Mouse (Mus musculus) heart, adult 8-10 months (tissue): Measurements from ENCODE around the gene Bdkrb2. TPM values are rescaled to one million over a fixed set of nuclear protein-coding genes. Genes with fewer than 3 reads are reported as not detected.
A peak's percentile ranks its signal among the peaks of the same experiment; 100 is the strongest.

ENCODE experiments used
- DNase-seq: peaks from one replicate; pipeline ENCODE4 v3.0.0; 2022; ENCODE audit warnings: low spot score
- total RNA-seq, 4 experiments: library from RNA; stranded (reverse); gene quantifications; 2 replicates each; pipeline ENCODE4 v1.2.4; 2022

The Bdkrb2 gene
- under 1 TPM; 0.26 to 0.44 (median 0.33) TPM for total RNA-seq

GRCm38 (mm10) chr12:105562936-105563680 is at the start of gene Bdkrb2:
Bdkrb2 (plus strand) TSS chr12:105563226.
- no peak for DNase-seq

- no peak for DNase-seq
Observed at GRCm38 (mm10) chr12:105514111-105514510, 48.9 kb upstream of the Bdkrb2 start.

DNA sequence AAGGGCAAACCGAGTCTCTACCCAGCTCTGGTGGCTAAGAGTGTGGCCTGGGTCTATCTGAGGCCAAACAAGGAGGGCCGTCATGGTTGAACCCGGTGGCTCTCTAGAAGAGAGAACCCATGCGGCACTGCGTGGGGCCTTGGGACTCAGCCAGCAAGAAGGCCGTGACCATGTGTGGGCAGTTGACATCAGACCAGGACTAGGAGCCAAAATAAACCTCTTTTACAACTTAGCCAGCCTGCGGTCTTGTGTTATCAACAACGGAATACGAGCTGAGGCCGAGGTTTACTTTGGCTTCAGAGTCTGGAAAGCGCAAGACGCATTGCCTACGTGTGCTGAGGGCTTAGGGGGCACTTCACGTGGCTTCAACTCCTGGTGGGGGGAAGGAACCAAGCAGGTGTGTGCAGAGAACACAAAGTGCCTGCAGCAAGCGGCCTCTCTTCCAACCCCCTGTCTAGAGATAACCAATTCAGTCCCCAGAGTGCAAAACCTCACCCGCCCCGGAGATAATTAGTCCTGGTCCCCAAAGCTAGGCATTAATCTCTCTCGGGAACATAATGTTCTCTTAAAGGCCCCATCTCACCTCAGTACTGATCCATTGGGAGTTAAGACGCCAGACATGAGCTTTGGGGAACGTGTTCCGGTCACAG is 45.9 kb upstream of the Bdkrb2 start:
- DNase-seq, result no peak

- peak; percentile 41 for DNase-seq
Observed at GRCm38 (mm10) chr12:105519851-105520250, 43.2 kb upstream of the Bdkrb2 start.

GRCm38 (mm10) chr12:105521170-105521762 is 41.8 kb upstream of the Bdkrb2 start:
- DNase-seq, result no peak

DNA sequence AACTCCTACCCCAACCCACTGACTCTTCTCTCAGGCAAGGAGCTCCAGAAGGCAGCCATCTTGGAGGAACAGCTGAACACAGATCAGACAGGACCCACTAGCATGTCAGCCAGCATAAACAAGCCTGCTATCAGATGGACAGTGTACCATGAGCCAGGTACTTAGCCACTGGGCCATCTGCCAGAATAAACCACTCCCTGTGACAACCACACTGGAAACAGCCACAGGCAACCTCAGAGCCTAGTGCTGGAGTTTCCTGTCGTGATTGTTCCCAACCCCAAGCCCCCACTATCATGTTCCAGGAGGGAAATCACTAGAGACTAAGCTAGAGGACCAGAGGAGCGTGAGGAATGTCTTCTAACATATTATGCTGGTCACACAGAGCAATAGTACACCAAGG is 39.3 kb upstream of the Bdkrb2 start:
- DNase-seq, result no peak

GRCm38 (mm10) chr12:105526186-105526585 is 36.8 kb upstream of the Bdkrb2 start:
- DNase-seq, result no peak

DNA sequence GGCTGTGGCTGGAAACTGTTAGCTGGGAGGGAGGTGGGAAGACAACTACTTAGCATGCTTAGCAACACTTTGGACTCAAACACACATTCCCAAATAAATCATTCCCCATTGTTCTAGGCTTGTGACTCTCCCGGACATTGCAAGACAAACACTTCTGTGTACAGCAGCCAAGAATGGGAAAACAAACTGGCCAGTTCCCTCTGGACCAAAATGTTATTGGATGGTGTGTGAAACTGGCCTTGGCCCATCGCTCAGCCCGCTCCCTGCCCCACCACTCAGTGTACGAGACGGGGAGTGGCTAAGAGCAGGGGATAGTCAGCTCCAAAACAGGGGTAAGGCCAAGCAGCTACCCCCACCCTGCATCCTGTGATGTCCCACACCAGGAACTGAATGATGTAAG is 36.2 kb upstream of the Bdkrb2 start:
- peak; percentile 72 for DNase-seq

- no peak for DNase-seq
Observed at GRCm38 (mm10) chr12:105529545-105529944, 33.5 kb upstream of the Bdkrb2 start.

DNA sequence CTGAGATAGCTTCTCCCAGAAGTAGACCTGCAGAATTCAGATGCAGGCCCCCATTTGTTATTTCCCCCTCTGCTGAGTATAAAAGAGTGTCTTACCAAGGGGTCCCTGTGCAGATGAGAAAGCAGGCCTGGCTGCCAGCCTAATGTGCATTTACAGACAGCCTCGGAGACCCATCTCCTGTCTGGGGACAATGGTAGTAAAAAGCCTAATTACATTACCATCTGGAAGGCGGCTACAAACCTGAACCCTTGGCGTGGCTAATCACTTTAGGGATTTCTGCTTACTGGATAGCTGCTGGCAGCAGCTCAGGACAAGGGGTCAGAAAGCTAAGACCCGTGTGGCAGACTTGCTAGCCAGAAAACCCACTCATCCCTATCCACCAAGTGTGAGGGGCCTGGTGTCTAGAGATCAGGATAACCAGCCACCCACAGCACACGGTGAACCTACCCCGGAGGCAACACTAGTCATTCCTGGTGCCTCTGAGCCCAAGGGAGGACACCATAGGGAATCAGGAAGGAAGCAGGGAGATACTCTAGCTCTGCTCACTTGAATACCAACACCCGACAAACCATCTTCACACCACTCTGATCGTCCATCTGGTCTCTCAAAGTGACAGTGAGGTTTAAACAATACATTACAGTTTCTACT is 31.2 kb upstream of the Bdkrb2 start:
- DNase-seq, result no peak

- DNase-seq, result no peak
Observed at GRCm38 (mm10) chr12:105534842-105535241, 28.2 kb upstream of the Bdkrb2 start.

- no peak for DNase-seq
Observed at GRCm38 (mm10) chr12:105535968-105536760, 26.9 kb upstream of the Bdkrb2 start.

- DNase-seq, result no peak
Observed at GRCm38 (mm10) chr12:105537162-105537561, 25.9 kb upstream of the Bdkrb2 start.

DNA sequence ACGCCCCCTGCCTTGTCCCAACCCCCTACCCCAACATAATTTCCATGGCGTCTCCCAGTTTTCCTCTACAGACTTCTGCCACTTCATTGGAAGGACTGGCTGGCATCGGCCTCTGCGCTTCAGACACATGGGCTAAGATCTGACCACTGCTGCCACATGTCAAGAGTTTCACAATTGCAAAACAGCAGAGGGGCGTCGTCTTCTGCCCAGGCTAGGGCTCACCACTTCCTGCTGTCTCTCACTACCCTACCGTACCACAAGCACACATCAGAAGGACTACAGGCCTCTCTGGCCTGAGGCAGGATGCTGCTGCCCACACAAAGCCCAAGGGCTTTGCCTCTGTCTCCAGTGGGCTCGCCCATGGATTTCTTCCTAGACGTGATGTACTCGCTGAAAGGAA is 23.4 kb upstream of the Bdkrb2 start:
- DNase-seq, result no peak

DNA sequence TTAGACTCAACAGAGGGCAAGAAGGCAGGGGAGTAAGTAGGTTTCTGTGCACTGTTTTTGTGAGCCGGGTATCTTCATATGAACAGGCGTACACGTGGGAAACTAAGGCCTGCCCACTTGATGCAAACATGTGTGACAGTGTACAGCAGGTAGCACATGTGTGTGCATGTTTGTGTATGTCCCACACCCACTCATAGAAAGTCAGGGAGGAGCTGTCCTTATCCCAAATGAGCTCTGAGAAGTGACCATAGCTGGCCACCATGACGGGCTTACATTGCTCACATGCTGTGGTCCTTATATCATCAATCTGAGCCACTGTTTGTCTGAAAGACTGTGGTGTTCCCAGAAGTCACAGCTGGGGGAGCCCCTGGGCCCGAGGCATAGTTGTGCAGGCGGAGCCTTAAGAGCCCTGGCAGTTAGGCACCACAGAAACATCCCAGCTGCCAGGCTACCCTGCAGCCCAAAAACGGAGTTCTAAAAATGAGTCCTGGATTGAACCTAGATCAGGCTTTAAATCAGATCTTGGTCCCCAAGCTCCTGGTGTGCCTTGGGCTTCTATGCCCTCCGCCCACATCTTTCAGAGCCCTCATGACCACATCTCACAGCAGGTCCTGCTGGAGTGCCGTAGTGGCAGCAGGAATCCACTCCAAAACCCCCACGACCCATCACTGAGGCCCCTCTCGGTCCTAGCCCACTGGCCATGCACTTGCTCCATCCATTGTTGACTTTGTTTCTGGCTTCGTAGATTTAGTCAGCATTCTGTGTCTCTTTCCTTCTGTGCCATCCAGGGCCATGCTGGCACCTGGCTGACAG is 21.2 kb upstream of the Bdkrb2 start:
- DNase-seq, result no peak

DNA sequence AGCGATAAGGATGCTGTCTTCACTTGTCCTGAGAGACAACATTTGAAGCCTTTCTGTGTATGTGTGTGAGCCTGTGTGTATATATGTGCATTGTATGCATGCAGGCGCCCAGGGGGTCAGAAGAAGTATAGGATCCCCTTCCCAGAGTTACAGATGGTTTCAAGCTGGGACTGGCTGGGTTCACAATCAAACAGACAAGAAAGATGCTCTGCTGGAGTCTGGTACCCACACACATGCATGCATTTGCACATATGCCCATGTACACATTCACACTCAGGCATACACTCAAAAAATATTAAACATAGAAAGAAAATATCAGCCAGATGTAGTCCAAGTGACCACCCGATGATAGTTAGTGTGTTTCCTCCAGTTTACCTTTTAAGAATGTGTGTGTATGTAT is 20.5 kb upstream of the Bdkrb2 start:
- DNase-seq, result no peak

DNA sequence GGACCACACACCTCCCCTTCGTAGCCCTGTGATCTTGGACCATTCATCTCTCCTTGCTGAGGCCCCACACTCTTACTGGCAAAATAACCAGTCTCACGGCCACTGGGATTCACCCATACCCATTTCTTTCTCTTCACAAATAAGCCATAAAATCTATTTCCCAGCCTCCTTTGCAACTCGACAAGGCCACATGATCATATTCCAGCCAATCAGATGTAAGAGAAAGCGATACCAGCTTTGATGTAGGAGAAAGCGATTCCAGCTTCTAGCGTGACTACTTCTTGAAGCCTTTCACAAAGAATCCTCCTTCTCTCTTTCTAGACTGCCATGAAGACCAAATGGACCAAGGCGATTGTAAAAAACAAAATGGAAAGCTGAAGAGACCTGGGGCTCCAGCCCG is 19.9 kb upstream of the Bdkrb2 start:
- no peak for DNase-seq

DNA sequence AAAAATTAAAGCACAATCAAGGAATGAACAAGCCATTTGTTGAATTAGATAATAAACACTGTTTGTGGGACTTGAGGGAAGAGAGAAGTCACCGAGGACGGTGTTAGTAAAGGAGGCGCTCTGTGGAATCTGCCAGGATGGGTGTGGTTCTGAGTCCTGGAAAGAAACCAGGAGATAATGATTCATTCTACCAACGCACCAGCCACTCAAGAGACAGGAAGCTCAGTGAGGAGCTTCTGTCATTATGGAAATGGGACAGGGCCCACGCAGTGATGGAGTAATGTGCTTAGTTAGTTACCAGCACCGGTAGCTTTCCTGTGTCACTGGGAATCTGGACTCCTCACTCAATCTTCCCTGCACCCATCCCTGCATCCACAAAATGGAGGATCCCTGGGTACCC is 19.3 kb upstream of the Bdkrb2 start:
- DNase-seq, result no peak

GRCm38 (mm10) chr12:105544872-105545271 is 18.2 kb upstream of the Bdkrb2 start:
- DNase-seq, result no peak

GRCm38 (mm10) chr12:105545696-105546435 is 17.2 kb upstream of the Bdkrb2 start:
- DNase-seq, result no peak
